ENCODE assay signal across 15 mouse cellular contexts in the genomic region with DNA sequence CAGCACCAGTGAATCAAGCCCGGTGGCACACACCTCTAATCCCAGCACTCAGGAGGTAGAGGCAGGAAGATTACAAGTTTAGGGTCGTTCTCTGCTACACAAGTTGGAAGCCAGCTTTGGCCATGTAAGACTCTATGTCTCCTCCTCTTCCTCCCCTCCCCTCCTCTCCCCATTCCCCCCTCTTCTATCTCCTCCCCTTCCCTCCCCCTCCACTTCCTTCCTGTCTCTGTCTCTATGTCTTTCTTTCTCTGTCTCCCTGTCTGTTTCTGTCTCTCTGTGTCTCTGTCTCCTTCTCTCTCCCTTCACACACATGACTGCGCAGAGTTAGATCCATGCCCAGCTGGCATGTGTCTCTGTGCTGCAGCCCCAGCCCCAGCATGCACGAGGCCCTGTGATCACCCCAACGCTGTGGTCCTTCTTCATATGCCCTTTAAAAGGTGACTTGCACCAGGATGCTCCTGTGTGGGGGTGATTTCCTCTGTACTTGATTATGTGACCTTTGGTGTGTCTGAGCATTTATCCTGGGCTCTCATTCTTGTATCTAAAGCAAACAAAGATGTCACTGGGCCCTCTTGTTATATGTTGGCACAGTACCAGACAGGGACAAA. TPM values are rescaled to one million over a fixed set of nuclear protein-coding genes. Genes with fewer than 3 reads are reported as not detected.
DNase-seq lines count a peak whose midpoint lies in the region; ATAC-seq and TF ChIP-seq lines count a peak whose summit lies in the region.
"Had no signal": no experiment of that assay in that cellular context is flagged by ENCODE, and none has a peak within 500 bp of the region (broad histone marks: within the 10 kb centered on the region; RNA-seq: fewer than 3 reads in every experiment).

No protein-coding gene starts in this region.

- peak; percentile 24 to 35 for DNase-seq in heart, adult 2 months
- no peak for DNase-seq in heart, postnatal 4 days
- DNase-seq in neural tube, embryonic 10.5 days (ENCODE audit: extremely low spot score, low spot score): no peak
- peak; percentile 33 for DNase-seq in thymus, postnatal 25 days
- DNase-seq in cerebellum, adult 9-10 months: no peak
- DNase-seq in left cerebral cortex, postnatal 25 days (ENCODE audit: low spot score in 2 of 2): no peak
- DNase-seq: cerebellum, postnatal 25 days; layer of hippocampus, postnatal 36 days had no signal

- H3K4me1 ChIP-seq in heart, adult 2 months (ENCODE audit: control insufficient read depth, insufficient read depth, low read length): peaks cover 17% of the 10 kb centered on the region
- H3K4me1 ChIP-seq in neural tube, embryonic 13.5 days (replicated peaks): peaks cover 31% of the 10 kb centered on the region
- H3K4me1 ChIP-seq: liver, embryonic 15.5 days had no signal

- TF ChIP-seq CTCF in heart, adult 2 months (IDR thresholded peaks at IDR 0.05): no peak

- H3K9ac ChIP-seq in heart, adult 2 months (ENCODE audit: low read depth, low read length): peak overlapping the region; percentile 0; the same call in 1 of the 2 replicates
- H3K9ac ChIP-seq in neural tube, embryonic 13.5 days: no peak overlapping the region
- H3K9ac ChIP-seq: liver, embryonic 15.5 days had no signal

- no peaks in the 10 kb centered on the region for H3K36me3 ChIP-seq in heart, adult 2 months (ENCODE audit: control insufficient read depth, insufficient read depth, low read length)
- H3K36me3 ChIP-seq in neural tube, embryonic 13.5 days: no peaks in the 10 kb centered on the region
- H3K36me3 ChIP-seq: embryonic facial prominence, embryonic 10.5 days; liver, embryonic 15.5 days had no signal

- peak overlapping the region; percentile 87 for H3K27ac ChIP-seq in heart, adult 2 months
- peak overlapping the region; percentile 76 for H3K27ac ChIP-seq in neural tube, embryonic 13.5 days (replicated peaks)
- H3K27ac ChIP-seq: embryonic facial prominence, embryonic 10.5 days; hindbrain, postnatal 0 days; liver, embryonic 15.5 days had no signal

- no peak for ATAC-seq in neural tube, embryonic 13.5 days (ENCODE audit: low read depth)
- ATAC-seq in activated CD4-positive, CD25-positive, alpha-beta regulatory T cell, adult 4 months: peak; percentile 52

- no peaks in the 10 kb centered on the region for H3K27me3 ChIP-seq in heart, adult 2 months (ENCODE audit: control insufficient read depth, insufficient read depth, low read length)
- H3K27me3 ChIP-seq in neural tube, embryonic 13.5 days: no peaks in the 10 kb centered on the region
- H3K27me3 ChIP-seq: liver, embryonic 15.5 days had no signal

- no peak overlapping the region for H3K4me2 ChIP-seq in neural tube, embryonic 13.5 days
- H3K4me2 ChIP-seq: liver, embryonic 15.5 days had no signal

- no peaks in the 10 kb centered on the region for H3K79me2 ChIP-seq in heart, adult 2 months (replicated peaks; ENCODE audit: control insufficient read depth, insufficient read depth, low read length)

- no peak; the same call in 1 of the 2 replicates for TF ChIP-seq POLR2A in heart, adult 2 months (IDR thresholded peaks at IDR 0.05; ENCODE audit: insufficient read depth, low read depth, low read length)

- TF ChIP-seq EP300 in heart, adult 2 months (IDR thresholded peaks at IDR 0.05; ENCODE audit: insufficient read depth, low read depth, low read length): no peak

- WGBS in heart, adult 2 months: 34% methylated on average over 5 of the region's 5 CpGs
- 59% methylated on average over 5 of the region's 5 CpGs for WGBS in neural tube, embryonic 13.5 days

- no peak overlapping the region for H3K4me3 ChIP-seq in heart, adult 2 months
- no peak overlapping the region for H3K4me3 ChIP-seq in neural tube, embryonic 13.5 days
- H3K4me3 ChIP-seq: embryonic facial prominence, embryonic 10.5 days; liver, embryonic 15.5 days had no signal

- intact Hi-C loops in heart, adult 2 months (cut with DNase I): loop anchor here (5.0 to 10.0 kb wide), 2 partner anchors 35 to 458 kb away; no protein-coding TSS in a partner anchor
- intact Hi-C loops in left cerebral cortex, postnatal 25 days (cut with DNase I): loop anchor here (5.0 to 10.0 kb wide), 2 partner anchors 460 to 718 kb away; no protein-coding TSS in a partner anchor

- H3K9me3 ChIP-seq in neural tube, embryonic 13.5 days: no peaks in the 10 kb centered on the region
- H3K9me3 ChIP-seq: embryonic facial prominence, embryonic 10.5 days; liver, embryonic 15.5 days had no signal

RNA-seq across cellular contexts. Expression of a gene that starts 24.4 kb away (rescaled TPM):
- total RNA-seq in heart, adult 2 months (2021): 10 to 100 TPM; 50.1 to 63.0 TPM
- 26.3 and 40.0 TPM in 2 replicates for polyA plus RNA-seq in heart, adult 2 months (2012; rRNA removed)
- 10 to 100 TPM; 47.8 to 48.0 TPM for total RNA-seq in heart, postnatal 4 days (2021)
- 0.47 and 1.0 TPM in 2 replicates for polyA plus RNA-seq in neural tube, embryonic 13.5 days (2015; fragmentation: Nextera tagmentation; extraction: Ambion mirVana)
- polyA plus RNA-seq in activated CD4-positive, CD25-positive, alpha-beta regulatory T cell, adult 4 months (2017; shearing (Covaris generic)): not detected
- total RNA-seq in left cerebral cortex, postnatal 25 days (2021): not detected
- total RNA-seq: adrenal gland, postnatal 36 days; layer of hippocampus, postnatal 36 days had no signal
- polyA plus RNA-seq: embryonic facial prominence, embryonic 10.5 days; hindbrain, postnatal 0 days; midbrain, embryonic 14.5 days had no signal

Comparison
In these comparisons a context has a peak if more than half of its experiments do, and no peak if none do; other contexts are left out.
1. DNase-seq: peak in heart, adult 2 months (2 of 2) and thymus, postnatal 25 days (single experiment); none in heart, postnatal 4 days (single experiment), neural tube, embryonic 10.5 days (single experiment), cerebellum, adult 9-10 months (single experiment) and left cerebral cortex, postnatal 25 days (0 of 2).
2. RNA of a gene that starts 24.4 kb away (total RNA-seq): 50.1 to 63.0 TPM in heart, adult 2 months and 47.8 to 48.0 TPM in heart, postnatal 4 days; not detected in left cerebral cortex, postnatal 25 days; every median in the first group is over 10 times any median in the second.